Mouse (Mus musculus): ENCODE data around the gene Evx1. TPM values are rescaled to one million over a fixed set of nuclear protein-coding genes. Genes with fewer than 3 reads are reported as not detected.

The Evx1 gene
- polyA plus RNA-seq, 1 experiment from 2014 or later: 3.8 TPM

DNA sequence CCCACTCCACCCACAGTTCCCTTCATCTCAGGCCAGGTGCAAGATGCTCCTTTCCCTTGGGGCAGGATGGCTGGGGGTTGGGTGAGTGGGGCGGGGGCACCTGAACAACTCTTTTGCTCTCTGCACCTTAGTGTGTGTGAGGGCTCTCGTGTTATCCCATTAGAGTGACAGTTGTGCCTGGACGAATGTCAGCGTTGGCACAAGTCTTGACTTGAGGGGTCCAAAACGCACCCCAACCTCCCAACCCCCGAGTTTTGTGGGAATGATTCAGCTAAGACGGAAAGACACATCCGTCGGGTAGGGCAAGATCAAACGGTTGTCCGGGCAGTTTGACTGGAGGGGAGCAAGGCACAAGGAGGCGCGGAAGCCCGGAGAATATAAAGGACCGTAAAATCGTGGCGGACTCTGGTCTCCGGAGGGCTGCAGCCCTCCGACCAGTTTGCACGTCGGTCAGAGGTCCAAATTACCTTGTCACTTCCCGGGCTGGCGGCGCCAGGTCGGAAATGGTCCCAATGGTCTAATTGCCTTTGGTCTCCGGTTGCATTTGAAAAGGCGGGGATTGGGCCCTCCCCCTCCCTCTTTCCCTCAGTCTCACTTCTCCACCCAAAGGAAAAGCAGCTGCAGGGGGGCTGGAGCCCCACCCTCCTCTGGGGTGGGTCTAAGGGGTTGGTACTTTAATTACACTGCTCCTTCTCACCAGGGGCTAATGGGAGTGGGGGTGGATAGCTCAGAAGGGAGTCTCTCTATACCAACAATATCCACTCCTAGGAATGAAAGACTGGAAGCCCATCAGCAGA lies 1.2 kb downstream of the Evx1 start:
- under 1% methylated on average over 27 of the region's 27 CpGs for WGBS
- no peak for DNase-seq (ENCODE audit: low spot score)
- peak overlapping the region; percentile 58 for H3K4me2 ChIP-seq (ENCODE audit: low read depth, severe bottlenecking)
- H3K9ac ChIP-seq (ENCODE audit: low read length): peak overlapping the region; percentile 56
- no peaks in the 10 kb centered on the region for H3K9me3 ChIP-seq (ENCODE audit: control insufficient read depth, low read length)
- ATAC-seq (ENCODE audit: insufficient number of reproducible peaks, low FRiP score, low TSS enrichment, low read depth): no peak
- H3K27ac ChIP-seq (replicated peaks; ENCODE audit: low read depth, low read length): peak overlapping the region; percentile 84
- peak overlapping the region; percentile 42 for H3K4me3 ChIP-seq (ENCODE audit: low read depth, low read length)
- peaks cover 83% of the 10 kb centered on the region for H3K27me3 ChIP-seq (ENCODE audit: control insufficient read depth, insufficient read depth, low read length)
- peaks cover 31% of the 10 kb centered on the region for H3K4me1 ChIP-seq (ENCODE audit: control insufficient read depth, insufficient read depth, low read length)
- no peaks in the 10 kb centered on the region for H3K36me3 ChIP-seq (ENCODE audit: control insufficient read depth, insufficient read depth, low read length)

DNA sequence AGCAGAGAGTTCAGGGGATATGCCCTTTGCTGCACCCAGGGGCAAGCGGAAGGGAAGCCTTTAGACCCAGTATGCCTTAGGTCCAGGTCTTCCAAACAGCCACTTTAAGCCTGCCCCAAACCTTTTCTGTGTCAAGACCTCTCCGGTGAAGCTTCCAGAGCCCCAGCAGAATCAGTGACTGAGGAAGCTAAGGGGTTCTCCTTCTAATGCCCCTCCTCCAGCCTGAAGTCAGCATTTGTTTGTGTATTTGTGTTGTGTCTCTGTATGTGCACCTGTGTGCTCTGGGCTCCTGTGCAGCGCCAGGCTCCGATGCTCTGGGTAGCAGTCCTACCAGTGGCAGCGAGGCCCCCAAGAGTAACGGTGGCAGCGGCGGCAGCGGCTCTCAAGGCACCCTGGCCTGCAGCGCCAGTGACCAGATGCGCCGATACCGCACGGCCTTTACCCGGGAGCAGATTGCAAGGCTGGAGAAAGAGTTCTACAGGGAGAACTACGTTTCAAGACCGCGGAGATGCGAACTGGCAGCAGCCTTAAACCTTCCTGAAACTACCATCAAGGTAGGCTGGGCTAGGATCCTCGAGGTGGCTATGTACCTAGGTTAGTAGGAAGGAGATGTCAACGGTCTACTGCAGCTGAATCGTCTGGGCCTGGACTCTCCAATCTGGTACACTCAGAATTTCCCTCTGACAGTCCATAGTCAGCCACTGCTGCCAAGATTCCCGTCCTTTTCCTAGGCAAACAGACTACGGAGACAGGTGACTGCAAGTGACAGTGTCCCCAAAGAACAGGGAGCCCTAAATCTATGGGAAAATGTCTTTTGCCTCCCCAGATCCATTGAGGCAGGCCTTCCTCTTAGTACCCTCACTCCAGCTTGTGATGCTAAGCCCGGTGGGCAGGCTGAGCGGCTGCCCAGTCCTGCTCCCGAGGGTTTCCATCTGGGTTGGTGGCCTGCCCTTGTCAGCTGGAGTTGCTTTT lies 2.4 kb downstream of the Evx1 start:
- Histone ChIP-seq H3K4me3 (ENCODE audit: low read depth, low read length) (peak overlapping the region; percentile 20), H3K4me2 (ENCODE audit: low read depth, severe bottlenecking) (peak overlapping the region; percentile 61), H3K27me3 (ENCODE audit: control insufficient read depth, insufficient read depth, low read length) (peaks cover 81% of the 10 kb centered on the region), H3K36me3 (ENCODE audit: control insufficient read depth, insufficient read depth, low read length) (no peaks in the 10 kb centered on the region), H3K9ac (ENCODE audit: low read length) (peak overlapping the region; percentile 27; the same call in 1 of the 2 replicates), H3K4me1 (ENCODE audit: control insufficient read depth, insufficient read depth, low read length) (peaks cover 36% of the 10 kb centered on the region), H3K27ac (replicated peaks; ENCODE audit: low read depth, low read length) (0 out of 2 replicates have a peak overlapping the region, but pooled peaks have one; percentile 14), H3K9me3 (ENCODE audit: control insufficient read depth, low read length) (no peaks in the 10 kb centered on the region)
- 8% methylated on average over 27 of the region's 27 CpGs for WGBS
- DNase-seq (ENCODE audit: low spot score) (peak; percentile 61), ATAC-seq (ENCODE audit: insufficient number of reproducible peaks, low FRiP score, low TSS enrichment, low read depth) (no peak)

DNA sequence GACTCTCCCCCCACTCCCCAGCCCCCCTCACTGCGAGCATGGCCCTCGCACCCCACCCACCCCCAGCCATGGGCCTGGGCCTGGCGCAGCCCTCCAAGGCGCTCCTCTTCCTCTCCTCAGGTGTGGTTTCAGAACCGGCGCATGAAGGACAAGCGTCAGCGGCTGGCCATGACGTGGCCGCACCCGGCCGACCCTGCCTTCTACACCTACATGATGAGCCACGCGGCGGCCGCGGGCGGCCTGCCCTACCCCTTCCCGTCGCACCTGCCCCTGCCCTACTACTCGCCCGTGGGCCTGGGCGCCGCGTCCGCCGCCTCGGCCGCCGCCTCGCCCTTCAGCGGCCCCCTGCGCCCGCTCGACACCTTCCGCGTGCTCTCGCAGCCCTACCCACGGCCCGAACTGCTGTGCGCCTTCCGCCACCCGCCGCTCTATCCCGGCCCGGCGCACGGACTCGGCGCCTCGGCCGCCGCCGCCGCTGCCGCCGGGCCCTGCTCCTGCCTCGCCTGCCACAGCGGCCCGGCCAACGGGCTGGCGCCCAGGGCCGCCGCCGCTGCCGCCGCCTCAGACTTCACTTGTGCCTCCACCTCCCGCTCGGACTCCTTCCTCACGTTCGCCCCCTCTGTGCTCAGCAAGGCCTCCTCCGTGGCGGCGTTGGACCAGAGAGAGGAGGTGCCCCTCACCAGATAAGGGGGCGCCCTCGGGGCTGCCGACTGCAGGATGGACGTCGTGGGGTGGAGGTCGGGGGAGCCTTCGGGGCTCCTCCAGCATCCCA lies 3.3 kb downstream of the Evx1 start:
- Histone ChIP-seq H3K36me3 (ENCODE audit: control insufficient read depth, insufficient read depth, low read length) (no peaks in the 10 kb centered on the region), H3K4me3 (ENCODE audit: low read depth, low read length) (peak overlapping the region; percentile 20; the same call in 1 of the 2 replicates), H3K4me2 (ENCODE audit: low read depth, severe bottlenecking) (peak overlapping the region; percentile 61), H3K9me3 (ENCODE audit: control insufficient read depth, low read length) (no peaks in the 10 kb centered on the region), H3K9ac (ENCODE audit: low read length) (peak overlapping the region; percentile 50), H3K27me3 (ENCODE audit: control insufficient read depth, insufficient read depth, low read length) (peaks cover 77% of the 10 kb centered on the region), H3K27ac (replicated peaks; ENCODE audit: low read depth, low read length) (no peak overlapping the region), H3K4me1 (ENCODE audit: control insufficient read depth, insufficient read depth, low read length) (peaks cover 36% of the 10 kb centered on the region)
- 4% methylated on average over 72 of the region's 81 CpGs for WGBS
- DNase-seq (ENCODE audit: low spot score): peak; percentile 51
- ATAC-seq (ENCODE audit: insufficient number of reproducible peaks, low FRiP score, low TSS enrichment, low read depth): no peak

- Histone ChIP-seq H3K27me3 (ENCODE audit: control insufficient read depth, insufficient read depth, low read length) (peaks cover 80% of the 10 kb centered on the region), H3K36me3 (ENCODE audit: control insufficient read depth, insufficient read depth, low read length) (no peaks in the 10 kb centered on the region), H3K4me3 (ENCODE audit: low read depth, low read length) (no peak overlapping the region), H3K9ac (ENCODE audit: low read length) (no peak overlapping the region), H3K4me2 (ENCODE audit: low read depth, severe bottlenecking) (no peak overlapping the region), H3K9me3 (ENCODE audit: control insufficient read depth, low read length) (no peaks in the 10 kb centered on the region), H3K27ac (replicated peaks; ENCODE audit: low read depth, low read length) (no peak overlapping the region), H3K4me1 (ENCODE audit: control insufficient read depth, insufficient read depth, low read length) (peaks cover 38% of the 10 kb centered on the region)
- WGBS: 40% methylated on average over 14 of the region's 14 CpGs
- DNase-seq (ENCODE audit: low spot score): peak; percentile 60
- ATAC-seq (ENCODE audit: insufficient number of reproducible peaks, low FRiP score, low TSS enrichment, low read depth): no peak
Measured at GRCm38 (mm10) chr6:52317461-52318180, 4.3 kb downstream of the Evx1 start.

GRCm38 (mm10) chr6:52318271-52318670 lies 5.0 kb downstream of the Evx1 start:
- Histone ChIP-seq H3K4me2 (ENCODE audit: low read depth, severe bottlenecking) (no peak overlapping the region), H3K4me3 (ENCODE audit: low read depth, low read length) (no peak overlapping the region), H3K9ac (ENCODE audit: low read length) (no peak overlapping the region), H3K4me1 (ENCODE audit: control insufficient read depth, insufficient read depth, low read length) (peaks cover 40% of the 10 kb centered on the region), H3K36me3 (ENCODE audit: control insufficient read depth, insufficient read depth, low read length) (no peaks in the 10 kb centered on the region), H3K27ac (replicated peaks; ENCODE audit: low read depth, low read length) (no peak overlapping the region), H3K9me3 (ENCODE audit: control insufficient read depth, low read length) (no peaks in the 10 kb centered on the region), H3K27me3 (ENCODE audit: control insufficient read depth, insufficient read depth, low read length) (peaks cover 84% of the 10 kb centered on the region)
- WGBS: 53% methylated on average over 1 of the region's 1 CpGs
- ATAC-seq (ENCODE audit: insufficient number of reproducible peaks, low FRiP score, low TSS enrichment, low read depth): no peak
- DNase-seq (ENCODE audit: low spot score): no peak

GRCm38 (mm10) chr6:52319956-52320690 lies 6.8 kb downstream of the Evx1 start:
- Histone ChIP-seq H3K27me3 (ENCODE audit: control insufficient read depth, insufficient read depth, low read length) (peaks cover 81% of the 10 kb centered on the region), H3K4me2 (ENCODE audit: low read depth, severe bottlenecking) (no peak overlapping the region; the same call in 1 of the 2 replicates), H3K4me1 (ENCODE audit: control insufficient read depth, insufficient read depth, low read length) (peaks cover 29% of the 10 kb centered on the region), H3K9me3 (ENCODE audit: control insufficient read depth, low read length) (no peaks in the 10 kb centered on the region), H3K4me3 (ENCODE audit: low read depth, low read length) (no peak overlapping the region), H3K27ac (replicated peaks; ENCODE audit: low read depth, low read length) (no peak overlapping the region), H3K9ac (ENCODE audit: low read length) (no peak overlapping the region), H3K36me3 (ENCODE audit: control insufficient read depth, insufficient read depth, low read length) (no peaks in the 10 kb centered on the region)
- peak; percentile 74 for DNase-seq (ENCODE audit: low spot score)
- 4% methylated on average over 17 of the region's 17 CpGs for WGBS
- no peak for ATAC-seq (ENCODE audit: insufficient number of reproducible peaks, low FRiP score, low TSS enrichment, low read depth)
